ENCODE assay signal across 8 mouse cellular contexts in genomic region chr3:60499157-60499578, GRCm38 (mm10). TPM values are rescaled to one million over a fixed set of nuclear protein-coding genes. Genes with fewer than 3 reads are reported as not detected.
DNase-seq lines count a peak whose midpoint lies in the region; ATAC-seq and TF ChIP-seq lines count a peak whose summit lies in the region.
"Had no signal": no experiment of that assay in that cellular context is flagged by ENCODE, and none has a peak within 500 bp of the region (broad histone marks: within the 10 kb centered on the region; RNA-seq: fewer than 3 reads in every experiment).

No protein-coding gene starts in this region.

- 21% methylated on average over 6 of the region's 6 CpGs for WGBS in intestine, postnatal 0 days

- no peaks in the 10 kb centered on the region for H3K36me3 ChIP-seq in intestine, postnatal 0 days (ENCODE audit: control insufficient read depth, insufficient read depth)

- peak overlapping the region; percentile 99 for H3K27ac ChIP-seq in intestine, postnatal 0 days (ENCODE audit: low read depth, low read length)

- peak; percentile 40 for DNase-seq in urinary bladder, postnatal 14 days (ENCODE audit: low spot score)
- no peak for DNase-seq in urinary bladder, postnatal 10 days (ENCODE audit: low spot score)
- DNase-seq in retina, embryonic 14.5 days (ENCODE audit: low spot score): no peak
- DNase-seq in MN1 (ENCODE audit: low spot score): no peak
- no peak for DNase-seq in gastrocnemius, postnatal 10 days
- DNase-seq: kidney, adult 11 months had no signal

- no peak for TF ChIP-seq CTCF in intestine, postnatal 0 days (IDR thresholded peaks at IDR 0.05; ENCODE audit: low read depth)

- no peaks in the 10 kb centered on the region for H3K9me3 ChIP-seq in intestine, postnatal 0 days (ENCODE audit: control insufficient read depth)

- ATAC-seq in erythroblast, adult 5-6 weeks (replicated peaks; ENCODE audit: low FRiP score, poor library complexity, severe bottlenecking): peak; percentile 31
- peak; percentile 50 for ATAC-seq in intestine, postnatal 0 days

- peak overlapping the region; percentile 80 for H3K4me2 ChIP-seq in intestine, postnatal 0 days (replicated peaks; ENCODE audit: low read depth)

- H3K9ac ChIP-seq in intestine, postnatal 0 days (ENCODE audit: low read depth, low read length): 0 out of 2 replicates have a peak overlapping the region, but pooled peaks have one; percentile 1

- H3K4me3 ChIP-seq in intestine, postnatal 0 days (ENCODE audit: low read depth, low read length): peak overlapping the region; percentile 12

- peaks cover 6% of the 10 kb centered on the region; the same call in 1 of the 2 replicates for H3K4me1 ChIP-seq in intestine, postnatal 0 days (replicated peaks; ENCODE audit: control insufficient read depth, insufficient read depth, low read length)

- H3K27me3 ChIP-seq in intestine, postnatal 0 days (replicated peaks; ENCODE audit: control insufficient read depth, insufficient read depth, low read length): no peaks in the 10 kb centered on the region

RNA-seq across cellular contexts. Expression of gene Mbnl1, which starts 26.5 kb away (rescaled TPM):
- total RNA-seq in erythroblast, adult 5-6 weeks (2015; ENCODE audit: low replicate concordance): 251 and 271 TPM in 2 replicates
- total RNA-seq in erythroblast, adult 5-6 weeks (2017; ENCODE audit: low replicate concordance): 225 and 231 TPM in 2 replicates
- 54.6 and 55.5 TPM in 2 replicates for polyA plus RNA-seq in intestine, postnatal 0 days (2015; fragmentation: Nextera tagmentation; extraction: Ambion mirVana)
- 100 to 1,000 TPM; 234 to 262 TPM for total RNA-seq in gastrocnemius, postnatal 10 days (2021)
